Mouse (Mus musculus): ENCODE results near the gene Olfm1. TPM values are rescaled to one million over a fixed set of nuclear protein-coding genes. Genes with fewer than 3 reads are reported as not detected.
A peak's percentile ranks its signal among the peaks of the same experiment; 100 is the strongest.

Olfm1 gene
- total RNA-seq, 2 experiments from 2014 or later: 6.8 to 13.7 TPM

- Histone ChIP-seq H3K27ac (no peak overlapping the region), H3K4me3 (no peak overlapping the region)
- intact Hi-C loops (cut with DNase I): no loop called here
- no peak for DNase-seq
- no peak for TF ChIP-seq CTCF (IDR thresholded peaks at IDR 0.05)
Measured at GRCm38 (mm10) chr2:28221803-28222202, 29.0 kb downstream of the Olfm1 start.

- intact Hi-C loops (cut with DNase I): no loop called here
- H3K27ac ChIP-seq: no peak overlapping the region
Measured at GRCm38 (mm10) chr2:28224819-28225218, 32.0 kb downstream of the Olfm1 start.

GRCm38 (mm10) chr2:28225906-28226305, 33.1 kb downstream of the Olfm1 start:
- TF ChIP-seq CTCF (IDR thresholded peaks at IDR 0.05): no peak
- Histone ChIP-seq H3K27ac (no peak overlapping the region), H3K4me3 (no peak overlapping the region)
- intact Hi-C loops (cut with DNase I): no loop called here
- no peak for DNase-seq

More at GRCm38 (mm10) chr2:28224819-28225218, 32.0 kb downstream of the Olfm1 start:
- TF ChIP-seq CTCF (IDR thresholded peaks at IDR 0.05): no peak
- H3K4me3 ChIP-seq: no peak overlapping the region
- no peak for DNase-seq

- no peak for DNase-seq
- TF ChIP-seq CTCF (IDR thresholded peaks at IDR 0.05): no peak
- H3K4me3 ChIP-seq: no peak overlapping the region
- H3K27ac ChIP-seq: no peak overlapping the region
- intact Hi-C loops (cut with DNase I): no loop called here
Measured at GRCm38 (mm10) chr2:28226971-28227370, 34.2 kb downstream of the Olfm1 start.

GRCm38 (mm10) chr2:28227589-28228191, 34.9 kb downstream of the Olfm1 start:
- DNase-seq: no peak
- no peak overlapping the region for H3K27ac ChIP-seq
- intact Hi-C loops (cut with DNase I): no loop called here
- H3K4me3 ChIP-seq: no peak overlapping the region
- TF ChIP-seq CTCF (IDR thresholded peaks at IDR 0.05): no peak

GRCm38 (mm10) chr2:28228364-28228763, 35.6 kb downstream of the Olfm1 start:
- DNase-seq: no peak
- no peak for TF ChIP-seq CTCF (IDR thresholded peaks at IDR 0.05)
- intact Hi-C loops (cut with DNase I): no loop called here
- H3K27ac ChIP-seq: no peak overlapping the region
- H3K4me3 ChIP-seq: no peak overlapping the region

GRCm38 (mm10) chr2:28235129-28235528, 42.3 kb downstream of the Olfm1 start:
- TF ChIP-seq CTCF (IDR thresholded peaks at IDR 0.05): no peak
- intact Hi-C loops (cut with DNase I): no loop called here
- no peak for DNase-seq
- Histone ChIP-seq H3K4me3 (no peak overlapping the region), H3K27ac (no peak overlapping the region)

GRCm38 (mm10) chr2:28236447-28236846, 43.7 kb downstream of the Olfm1 start:
- no peak for TF ChIP-seq CTCF (IDR thresholded peaks at IDR 0.05)
- intact Hi-C loops (cut with DNase I): no loop called here
- Histone ChIP-seq H3K27ac (no peak overlapping the region), H3K4me3 (no peak overlapping the region)
- DNase-seq: no peak

GRCm38 (mm10) chr2:28239616-28240015, 46.8 kb downstream of the Olfm1 start:
- intact Hi-C loops (cut with DNase I): loop anchor here (5.0 kb wide), 1 partner anchor 32 kb away; no protein-coding TSS in a partner anchor
- no peak for DNase-seq
- no peak for TF ChIP-seq CTCF (IDR thresholded peaks at IDR 0.05)
- Histone ChIP-seq H3K4me3 (no peak overlapping the region), H3K27ac (no peak overlapping the region)

- DNase-seq: no peak
- no peak overlapping the region for H3K27ac ChIP-seq
- no peak overlapping the region for H3K4me3 ChIP-seq
- intact Hi-C loops (cut with DNase I): loop anchor here (5.0 kb wide), 1 partner anchor 34 kb away; no protein-coding TSS in a partner anchor
- no peak for TF ChIP-seq CTCF (IDR thresholded peaks at IDR 0.05)
Measured at GRCm38 (mm10) chr2:28240920-28241319, 48.1 kb downstream of the Olfm1 start.

GRCm38 (mm10) chr2:28241520-28242221, 48.9 kb downstream of the Olfm1 start:
- no peak for TF ChIP-seq CTCF (IDR thresholded peaks at IDR 0.05)
- Histone ChIP-seq H3K27ac (no peak overlapping the region), H3K4me3 (no peak overlapping the region)
- intact Hi-C loops (cut with DNase I): loop anchor here (5.0 kb wide), 1 partner anchor 34 kb away; no protein-coding TSS in a partner anchor
- no peak for DNase-seq

GRCm38 (mm10) chr2:28242222-28242543, 49.4 kb downstream of the Olfm1 start:
- intact Hi-C loops (cut with DNase I): loop anchor here (5.0 kb wide), 1 partner anchor 35 kb away; no protein-coding TSS in a partner anchor
- Histone ChIP-seq H3K4me3 (no peak overlapping the region), H3K27ac (no peak overlapping the region)
- TF ChIP-seq CTCF (IDR thresholded peaks at IDR 0.05): no peak
- DNase-seq: no peak

GRCm38 (mm10) chr2:28244667-28245395, 52.0 kb downstream of the Olfm1 start:
- Histone ChIP-seq H3K4me3 (no peak overlapping the region), H3K27ac (peak overlapping the region; percentile 72)
- no peak for TF ChIP-seq CTCF (IDR thresholded peaks at IDR 0.05)
- intact Hi-C loops (cut with DNase I): loop anchor here (5.0 kb wide), 1 partner anchor 38 kb away; no protein-coding TSS in a partner anchor
- DNase-seq: peak; percentile 79

Data from gastrocnemius, adult 2 months (tissue).